15 mouse cellular contexts compared by ENCODE assay signal in the genomic region with DNA sequence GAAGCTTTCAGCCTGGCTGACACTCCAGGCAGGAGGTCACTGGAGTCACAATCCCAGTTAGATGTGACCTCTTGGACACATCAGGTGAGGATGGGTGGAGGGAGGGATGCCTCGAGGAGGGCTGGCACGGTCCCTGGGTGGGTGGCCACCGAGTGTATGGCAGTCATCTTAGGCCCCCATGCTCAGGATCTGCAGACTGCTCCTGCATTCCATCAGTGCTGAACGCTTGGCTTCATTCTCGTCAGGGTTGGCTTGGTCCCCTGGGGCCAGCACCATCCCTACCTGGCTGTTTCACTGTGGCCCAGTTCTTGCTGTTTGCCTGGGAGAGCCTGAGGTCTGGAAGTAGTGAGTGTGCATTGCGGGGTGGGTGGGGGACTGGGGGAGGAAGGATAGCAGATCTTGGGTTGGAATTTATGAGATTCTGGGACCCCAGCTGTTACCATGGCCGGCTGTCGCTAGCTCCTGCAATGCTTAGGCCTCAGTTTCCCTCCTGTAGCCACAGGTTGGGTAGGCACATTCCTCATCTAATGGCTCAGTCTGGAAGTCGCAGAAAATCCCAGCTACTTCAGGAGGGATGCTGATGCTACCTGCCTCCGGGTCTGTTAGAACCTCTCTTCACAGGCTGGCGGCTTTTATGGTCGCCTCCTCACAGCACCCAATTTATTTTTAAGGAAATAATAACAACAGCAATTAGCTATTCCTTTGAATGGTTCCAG.
DNase-seq lines count a peak whose midpoint lies in the region; ATAC-seq and TF ChIP-seq lines count a peak whose summit lies in the region.
"Had no signal": no experiment of that assay in that cellular context is flagged by ENCODE, and none has a peak within 500 bp of the region (broad histone marks: within the 10 kb centered on the region; RNA-seq: fewer than 3 reads in every experiment).

No protein-coding gene starts in this region.

- WGBS in stomach, embryonic 16.5 days = 81% methylated on average over 12 of the region's 12 CpGs
- 83% methylated on average over 12 of the region's 12 CpGs for WGBS in stomach, postnatal 0 days

- DNase-seq in kidney, adult 11 months = peak; percentile 33
- DNase-seq in kidney, postnatal 10 days = no peak
- DNase-seq in stomach, postnatal 0 days (ENCODE audit: low spot score) = no peak
- DNase-seq in kidney, postnatal 14 days = peak; percentile 15
- DNase-seq in spleen, postnatal 14 days (ENCODE audit: low spot score in 2 of 2) = no peak
- no peak for DNase-seq in embryo, embryonic 9.5 days (ENCODE audit: extremely low spot score)
- DNase-seq: cerebellum, postnatal 25 days; heart, adult 2 months; thymus, postnatal 25 days had no signal

- H3K36me3 ChIP-seq in stomach, embryonic 16.5 days (ENCODE audit: control insufficient read depth, insufficient read depth, low read length) = no peaks in the 10 kb centered on the region
- no peaks in the 10 kb centered on the region for H3K36me3 ChIP-seq in stomach, postnatal 0 days (ENCODE audit: control insufficient read depth, insufficient read depth, low read length)
- H3K36me3 ChIP-seq: embryonic facial prominence, embryonic 12.5 days; hindbrain, embryonic 15.5 days; liver, embryonic 12.5 days; lung, embryonic 15.5 days; stomach, embryonic 15.5 days had no signal

- H3K4me3 ChIP-seq in stomach, embryonic 16.5 days (replicated peaks; ENCODE audit: low read length) = no peak overlapping the region
- H3K4me3 ChIP-seq in stomach, postnatal 0 days (ENCODE audit: low read depth, low read length) = no peak overlapping the region
- H3K4me3 ChIP-seq: embryonic facial prominence, embryonic 12.5 days; heart, adult 2 months; hindbrain, embryonic 15.5 days; liver, embryonic 12.5 days; lung, embryonic 15.5 days; stomach, embryonic 15.5 days had no signal

- no peak overlapping the region for H3K27ac ChIP-seq in stomach, embryonic 16.5 days (ENCODE audit: low read length)
- no peak overlapping the region for H3K27ac ChIP-seq in stomach, postnatal 0 days (replicated peaks)
- H3K27ac ChIP-seq: embryonic facial prominence, embryonic 12.5 days; heart, adult 2 months; hindbrain, embryonic 15.5 days; liver, embryonic 12.5 days; lung, embryonic 15.5 days; stomach, embryonic 15.5 days had no signal

- H3K9ac ChIP-seq in stomach, embryonic 16.5 days (ENCODE audit: low read length) = no peak overlapping the region
- H3K9ac ChIP-seq in stomach, postnatal 0 days (ENCODE audit: low read length) = no peak overlapping the region
- H3K9ac ChIP-seq: embryonic facial prominence, embryonic 12.5 days; hindbrain, embryonic 15.5 days; liver, embryonic 12.5 days; lung, embryonic 15.5 days; stomach, embryonic 15.5 days had no signal

- no peaks in the 10 kb centered on the region for H3K27me3 ChIP-seq in stomach, embryonic 16.5 days (ENCODE audit: control insufficient read depth, insufficient read depth, low read length)
- no peaks in the 10 kb centered on the region for H3K27me3 ChIP-seq in stomach, postnatal 0 days (ENCODE audit: control insufficient read depth, insufficient read depth, low read length)
- H3K27me3 ChIP-seq: hindbrain, embryonic 15.5 days; lung, embryonic 15.5 days; stomach, embryonic 15.5 days had no signal

- no peaks in the 10 kb centered on the region for H3K9me3 ChIP-seq in stomach, embryonic 16.5 days (replicated peaks; ENCODE audit: control insufficient read depth, low read length)
- H3K9me3 ChIP-seq in stomach, postnatal 0 days (ENCODE audit: control insufficient read depth, low read length) = no peaks in the 10 kb centered on the region
- H3K9me3 ChIP-seq: hindbrain, embryonic 15.5 days; liver, embryonic 12.5 days; lung, embryonic 15.5 days; stomach, embryonic 15.5 days had no signal

- no peak for TF ChIP-seq EP300 in stomach, postnatal 0 days (optimal IDR thresholded peaks at IDR 0.05)

- no peak overlapping the region for H3K4me2 ChIP-seq in stomach, embryonic 16.5 days (ENCODE audit: low read depth, low read length)
- H3K4me2 ChIP-seq in stomach, postnatal 0 days (replicated peaks; ENCODE audit: low read depth) = no peak overlapping the region
- H3K4me2 ChIP-seq: embryonic facial prominence, embryonic 12.5 days; liver, embryonic 12.5 days; lung, embryonic 15.5 days; stomach, embryonic 15.5 days had no signal

- H3K4me1 ChIP-seq in stomach, embryonic 16.5 days (ENCODE audit: control insufficient read depth, insufficient read depth, low read length) = no peaks in the 10 kb centered on the region
- no peaks in the 10 kb centered on the region for H3K4me1 ChIP-seq in stomach, postnatal 0 days (replicated peaks; ENCODE audit: control insufficient read depth, insufficient read depth)
- H3K4me1 ChIP-seq: embryonic facial prominence, embryonic 12.5 days; liver, embryonic 12.5 days; lung, embryonic 15.5 days; stomach, embryonic 15.5 days had no signal

- TF ChIP-seq CTCF in stomach, postnatal 0 days (IDR thresholded peaks at IDR 0.05; ENCODE audit: low read depth) = no peak

- peak; percentile 53; the same call in 1 of the 2 replicates for ATAC-seq in stomach, embryonic 16.5 days (ENCODE audit: insufficient read depth, low FRiP score)
- no peak for ATAC-seq in stomach, postnatal 0 days (ENCODE audit: low FRiP score, low TSS enrichment)
- ATAC-seq: liver, embryonic 12.5 days had no signal

Comparison
In these comparisons a context has a peak if more than half of its experiments do, and no peak if none do; other contexts are left out.
1. DNase-seq: peak in kidney, adult 11 months (single experiment) and kidney, postnatal 14 days (single experiment); none in kidney, postnatal 10 days (single experiment), stomach, postnatal 0 days (single experiment), spleen, postnatal 14 days (0 of 2) and embryo, embryonic 9.5 days (single experiment).